Comparison of ENCODE assay signal across 8 mouse cellular contexts in the genomic region with DNA sequence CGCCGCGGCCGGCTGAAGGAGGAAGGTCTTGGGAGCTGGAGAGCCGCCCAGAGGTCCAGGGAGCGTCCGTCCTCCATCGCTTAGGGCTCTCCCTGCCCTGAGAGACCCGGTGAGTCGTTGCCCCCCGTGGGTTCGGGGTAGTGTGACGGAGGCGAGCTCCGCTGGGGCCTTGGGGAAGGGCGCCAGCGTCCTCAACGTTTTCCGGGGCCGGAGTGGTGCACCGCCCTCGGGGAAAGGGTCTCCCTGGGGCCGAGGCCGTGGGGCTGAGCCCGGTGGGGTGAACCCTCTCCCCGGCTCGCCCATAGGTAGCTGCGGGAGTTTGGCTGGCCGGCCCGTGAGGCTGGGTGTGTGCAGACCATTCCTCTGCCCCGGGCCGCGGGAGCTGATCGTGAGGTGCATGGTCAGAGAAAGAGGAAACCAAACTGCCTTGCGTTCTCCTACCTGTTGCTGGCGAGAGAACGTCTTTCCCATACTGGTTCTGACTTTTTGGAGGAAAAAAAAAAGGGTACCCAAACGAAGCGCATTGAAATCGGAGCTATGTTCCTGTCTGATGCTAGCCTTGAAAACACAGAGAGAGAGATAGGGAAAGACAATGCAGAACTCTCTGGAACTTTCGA. TPM values are rescaled to one million over a fixed set of nuclear protein-coding genes. Genes with fewer than 3 reads are reported as not detected.
DNase-seq lines count a peak whose midpoint lies in the region; TF ChIP-seq lines count a peak whose summit lies in the region.

No protein-coding gene starts in this region.

- no peaks in the 10 kb centered on the region for H3K9me3 ChIP-seq in hindbrain, embryonic 10.5 days

- H3K27me3 ChIP-seq in hindbrain, embryonic 10.5 days (ENCODE audit: insufficient read depth, poor library complexity, severe bottlenecking) = no peaks in the 10 kb centered on the region

- no peak for TF ChIP-seq CTCF in gastrocnemius, adult 2 months (IDR thresholded peaks at IDR 0.05)

- intact Hi-C loops in gastrocnemius, adult 2 months (cut with DNase I) = loop anchor here (2.0 to 10.0 kb wide), 2 partner anchors 89 to 219 kb away; a partner anchor contains a TSS
- intact Hi-C loops in gastrocnemius, postnatal 14 days (cut with DNase I; ENCODE audit: low total_unique reads) = no loop called here

- peaks cover 26% of the 10 kb centered on the region for H3K36me3 ChIP-seq in hindbrain, embryonic 10.5 days

- WGBS in hindbrain, embryonic 10.5 days = under 1% methylated on average over 41 of the region's 41 CpGs

- peak overlapping the region; percentile 96 for H3K27ac ChIP-seq in gastrocnemius, adult 2 months
- peak overlapping the region; percentile 96 for H3K27ac ChIP-seq in hindbrain, embryonic 10.5 days

- no peak for DNase-seq in gastrocnemius, adult 2 months
- DNase-seq in gastrocnemius, postnatal 14 days = no peak
- peak; percentile 13 for DNase-seq in urinary bladder, postnatal 10 days (ENCODE audit: low spot score)
- no peak for DNase-seq in urinary bladder, postnatal 36 days (ENCODE audit: low spot score in 2 of 2)
- DNase-seq in hindbrain, embryonic 10.5 days (ENCODE audit: low spot score) = no peak
- peak; percentile 34 for DNase-seq in lung, postnatal 36 days
- DNase-seq in ovary, postnatal 14 days (ENCODE audit: low spot score) = no peak
- no peak for DNase-seq in adrenal gland, adult 8-10 months

- peaks cover 9% of the 10 kb centered on the region for H3K4me1 ChIP-seq in hindbrain, embryonic 10.5 days (replicated peaks)

- peak overlapping the region; percentile 81 for H3K4me3 ChIP-seq in gastrocnemius, adult 2 months
- peak overlapping the region; percentile 95 for H3K4me3 ChIP-seq in hindbrain, embryonic 10.5 days

RNA-seq across cellular contexts. Expression of a gene that starts 0.6 kb away (rescaled TPM):
- total RNA-seq in gastrocnemius, adult 2 months (2021) = 10 to 100 TPM; 21.2 to 21.6 TPM
- 10 to 100 TPM; 18.1 to 20.6 TPM for total RNA-seq in gastrocnemius, postnatal 14 days (2021)
- 41.8 and 44.6 TPM in 2 replicates for polyA plus RNA-seq in hindbrain, embryonic 10.5 days (2016; fragmentation: Nextera tagmentation; extraction: Ambion mirVana)
- total RNA-seq in adrenal gland, adult 8-10 months (2022) = 100 to 1,000 TPM; 123 to 182 (median 151) TPM

RNA-seq across cellular contexts. Expression of a gene that starts 40.4 kb away (rescaled TPM):
- 100 to 1,000 TPM; 248 to 338 TPM for total RNA-seq in gastrocnemius, adult 2 months (2021)
- total RNA-seq in gastrocnemius, postnatal 14 days (2021) = 100 to 1,000 TPM; 240 to 247 TPM
- polyA plus RNA-seq in hindbrain, embryonic 10.5 days (2016; fragmentation: Nextera tagmentation; extraction: Ambion mirVana) = 0.09 and 0.10 TPM in 2 replicates
- total RNA-seq in adrenal gland, adult 8-10 months (2022) = under 1 TPM in 3 of 4 experiments, not detected in 1; 0.24 to 0.44 (median 0.40) TPM

Comparison
In these comparisons a context has a peak if more than half of its experiments do, and no peak if none do; other contexts are left out.
1. DNase-seq: peak in urinary bladder, postnatal 10 days (single experiment) and lung, postnatal 36 days (single experiment); none in gastrocnemius, adult 2 months (single experiment), gastrocnemius, postnatal 14 days (single experiment), urinary bladder, postnatal 36 days (0 of 2), hindbrain, embryonic 10.5 days (single experiment), ovary, postnatal 14 days (single experiment) and adrenal gland, adult 8-10 months (single experiment).
2. RNA of a gene that starts 0.6 kb away (total RNA-seq): 123 to 182 TPM in adrenal gland, adult 8-10 months; 21.2 to 21.6 TPM in gastrocnemius, adult 2 months and 18.1 to 20.6 TPM in gastrocnemius, postnatal 14 days; every median in the first group is over 4 times any median in the second.
3. RNA of a gene that starts 40.4 kb away (total RNA-seq): 248 to 338 TPM in gastrocnemius, adult 2 months and 240 to 247 TPM in gastrocnemius, postnatal 14 days; 0.24 to 0.44 TPM in adrenal gland, adult 8-10 months; every median in the first group is over 100 times any median in the second.